Mouse (Mus musculus): ENCODE results near the gene Nde1. TPM values are rescaled to one million over a fixed set of nuclear protein-coding genes. Genes with fewer than 3 reads are reported as not detected.

Gene Nde1
- polyA plus RNA-seq, 1 experiment: 30.0 TPM

DNA sequence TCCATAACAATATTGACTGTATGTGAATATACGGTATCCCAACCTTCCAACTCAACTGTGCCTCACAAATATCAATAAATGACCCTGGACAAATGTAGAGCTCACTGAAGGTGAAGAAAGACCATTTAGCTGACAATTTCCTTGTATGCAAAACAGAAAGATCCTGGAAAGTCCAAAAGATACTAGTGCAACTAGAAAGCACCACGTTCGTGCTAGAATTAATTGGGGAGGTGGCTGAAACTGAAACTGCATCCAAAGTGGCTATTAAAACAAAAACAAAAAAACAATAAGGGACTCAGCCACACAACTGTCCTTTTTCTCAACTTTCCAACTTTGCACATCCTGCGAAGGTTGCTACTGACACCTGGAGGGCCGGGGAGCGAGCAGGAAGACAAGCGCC, 4.5 kb upstream of the Nde1 start:
- no peak overlapping the region; the same call in 1 of the 2 replicates for H3K27ac ChIP-seq (ENCODE audit: insufficient read depth, low read length)
- H3K4me1 ChIP-seq (ENCODE audit: control insufficient read depth, insufficient read depth, low read length): peaks cover 2% of the 10 kb centered on the region; the same call in 1 of the 2 replicates
- TF ChIP-seq POLR2A (IDR thresholded peaks at IDR 0.05; ENCODE audit: extremely low read depth, insufficient read depth, low read length) (no peak), CTCF (IDR thresholded peaks at IDR 0.05; ENCODE audit: extremely low read depth, insufficient read depth, low read length) (no peak)
- H3K4me3 ChIP-seq (ENCODE audit: insufficient read depth, low read length): peak overlapping the region; percentile 82

GRCm38 (mm10) chr16:14158936-14159745, 3.9 kb upstream of the Nde1 start:
- H3K4me3 ChIP-seq (ENCODE audit: insufficient read depth, low read length): peak overlapping the region; percentile 82
- peaks cover 2% of the 10 kb centered on the region; the same call in 1 of the 2 replicates for H3K4me1 ChIP-seq (ENCODE audit: control insufficient read depth, insufficient read depth, low read length)
- no peak for TF ChIP-seq CTCF (IDR thresholded peaks at IDR 0.05; ENCODE audit: extremely low read depth, insufficient read depth, low read length)
- peak; percentile 96 for TF ChIP-seq POLR2A (IDR thresholded peaks at IDR 0.05; ENCODE audit: extremely low read depth, insufficient read depth, low read length)
- H3K27ac ChIP-seq (ENCODE audit: insufficient read depth, low read length): peak overlapping the region; percentile 99

DNA sequence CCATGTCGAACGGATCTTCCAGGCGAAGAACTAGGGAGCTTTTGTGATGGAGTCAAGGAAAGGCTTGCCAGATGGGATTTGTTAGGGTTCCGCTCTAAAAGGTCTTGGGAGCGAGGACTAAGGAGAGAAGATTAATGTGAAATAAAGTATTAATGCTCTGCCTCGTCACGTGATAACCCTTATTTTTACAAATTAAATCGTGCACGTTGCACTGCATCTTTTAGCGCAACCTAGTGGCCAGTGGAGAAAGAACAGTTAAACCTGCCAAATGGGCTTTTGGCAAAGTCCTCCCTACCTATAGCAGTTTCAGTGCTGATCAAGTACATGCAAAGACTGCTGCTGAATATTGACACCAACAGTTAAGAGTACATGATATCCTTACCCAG, 3.3 kb upstream of the Nde1 start:
- H3K27ac ChIP-seq (ENCODE audit: insufficient read depth, low read length): peak overlapping the region; percentile 99
- H3K4me1 ChIP-seq (ENCODE audit: control insufficient read depth, insufficient read depth, low read length): peaks cover 2% of the 10 kb centered on the region; the same call in 1 of the 2 replicates
- peak; percentile 68 for TF ChIP-seq CTCF (IDR thresholded peaks at IDR 0.05; ENCODE audit: extremely low read depth, insufficient read depth, low read length)
- TF ChIP-seq POLR2A (IDR thresholded peaks at IDR 0.05; ENCODE audit: extremely low read depth, insufficient read depth, low read length): no peak
- peak overlapping the region; percentile 74 for H3K4me3 ChIP-seq (ENCODE audit: insufficient read depth, low read length)

GRCm38 (mm10) chr16:14160941-14161340, 2.1 kb upstream of the Nde1 start:
- TF ChIP-seq CTCF (IDR thresholded peaks at IDR 0.05; ENCODE audit: extremely low read depth, insufficient read depth, low read length) (no peak), POLR2A (IDR thresholded peaks at IDR 0.05; ENCODE audit: extremely low read depth, insufficient read depth, low read length) (no peak)
- Histone ChIP-seq H3K27ac (ENCODE audit: insufficient read depth, low read length) (no peak overlapping the region), H3K4me1 (ENCODE audit: control insufficient read depth, insufficient read depth, low read length) (peaks cover 2% of the 10 kb centered on the region; the same call in 1 of the 2 replicates), H3K4me3 (ENCODE audit: insufficient read depth, low read length) (no peak overlapping the region)

- H3K4me1 ChIP-seq (ENCODE audit: control insufficient read depth, insufficient read depth, low read length): no peaks in the 10 kb centered on the region
- TF ChIP-seq CTCF (IDR thresholded peaks at IDR 0.05; ENCODE audit: extremely low read depth, insufficient read depth, low read length) (no peak), POLR2A (IDR thresholded peaks at IDR 0.05; ENCODE audit: extremely low read depth, insufficient read depth, low read length) (no peak)
- 0 out of 2 replicates have a peak overlapping the region, but pooled peaks have one; percentile 24 for H3K27ac ChIP-seq (ENCODE audit: insufficient read depth, low read length)
- H3K4me3 ChIP-seq (ENCODE audit: insufficient read depth, low read length): peak overlapping the region; percentile 50
Measured at GRCm38 (mm10) chr16:14163731-14164130, 656 bp downstream of the Nde1 start.

DNA sequence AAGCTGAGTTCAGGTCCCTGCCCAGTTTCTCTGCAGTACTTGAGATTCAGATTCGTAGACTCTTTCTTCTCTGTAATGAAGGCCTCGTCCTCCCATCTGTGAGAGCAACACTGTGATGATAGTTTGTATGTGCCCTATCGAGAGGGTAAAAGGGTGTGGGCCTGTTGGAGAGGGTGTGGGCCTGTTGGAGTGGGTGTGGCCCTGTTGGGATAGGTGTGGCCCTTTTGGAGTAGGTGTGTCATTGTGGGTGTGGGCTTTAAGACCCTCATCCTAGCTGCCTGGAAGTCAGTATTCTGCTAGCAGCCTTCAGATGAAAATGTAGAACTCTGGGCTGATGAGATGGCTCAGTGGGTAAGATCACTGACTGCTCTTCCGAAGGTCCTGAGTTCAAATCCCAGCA, 3.4 kb downstream of the Nde1 start:
- H3K27ac ChIP-seq (ENCODE audit: insufficient read depth, low read length): no peak overlapping the region
- no peak overlapping the region for H3K4me3 ChIP-seq (ENCODE audit: insufficient read depth, low read length)
- TF ChIP-seq POLR2A (IDR thresholded peaks at IDR 0.05; ENCODE audit: extremely low read depth, insufficient read depth, low read length): no peak
- no peak for TF ChIP-seq CTCF (IDR thresholded peaks at IDR 0.05; ENCODE audit: extremely low read depth, insufficient read depth, low read length)
- no peaks in the 10 kb centered on the region for H3K4me1 ChIP-seq (ENCODE audit: control insufficient read depth, insufficient read depth, low read length)

- Histone ChIP-seq H3K27ac (ENCODE audit: insufficient read depth, low read length) (no peak overlapping the region), H3K4me3 (ENCODE audit: insufficient read depth, low read length) (no peak overlapping the region), H3K4me1 (ENCODE audit: control insufficient read depth, insufficient read depth, low read length) (no peaks in the 10 kb centered on the region)
- TF ChIP-seq POLR2A (IDR thresholded peaks at IDR 0.05; ENCODE audit: extremely low read depth, insufficient read depth, low read length) (no peak), CTCF (IDR thresholded peaks at IDR 0.05; ENCODE audit: extremely low read depth, insufficient read depth, low read length) (no peak)
Measured at GRCm38 (mm10) chr16:14169706-14170105, 6.6 kb downstream of the Nde1 start.

GRCm38 (mm10) chr16:14178041-14178440, 15.0 kb downstream of the Nde1 start:
- no peak overlapping the region for H3K27ac ChIP-seq (ENCODE audit: insufficient read depth, low read length)
- H3K4me1 ChIP-seq (ENCODE audit: control insufficient read depth, insufficient read depth, low read length): no peaks in the 10 kb centered on the region
- TF ChIP-seq POLR2A (IDR thresholded peaks at IDR 0.05; ENCODE audit: extremely low read depth, insufficient read depth, low read length) (no peak), CTCF (IDR thresholded peaks at IDR 0.05; ENCODE audit: extremely low read depth, insufficient read depth, low read length) (no peak)
- H3K4me3 ChIP-seq (ENCODE audit: insufficient read depth, low read length): no peak overlapping the region

GRCm38 (mm10) chr16:14180163-14180733, 17.2 kb downstream of the Nde1 start:
- H3K4me3 ChIP-seq (ENCODE audit: insufficient read depth, low read length): no peak overlapping the region
- H3K4me1 ChIP-seq (ENCODE audit: control insufficient read depth, insufficient read depth, low read length): no peaks in the 10 kb centered on the region
- no peak for TF ChIP-seq POLR2A (IDR thresholded peaks at IDR 0.05; ENCODE audit: extremely low read depth, insufficient read depth, low read length)
- no peak for TF ChIP-seq CTCF (IDR thresholded peaks at IDR 0.05; ENCODE audit: extremely low read depth, insufficient read depth, low read length)
- no peak overlapping the region for H3K27ac ChIP-seq (ENCODE audit: insufficient read depth, low read length)

DNA sequence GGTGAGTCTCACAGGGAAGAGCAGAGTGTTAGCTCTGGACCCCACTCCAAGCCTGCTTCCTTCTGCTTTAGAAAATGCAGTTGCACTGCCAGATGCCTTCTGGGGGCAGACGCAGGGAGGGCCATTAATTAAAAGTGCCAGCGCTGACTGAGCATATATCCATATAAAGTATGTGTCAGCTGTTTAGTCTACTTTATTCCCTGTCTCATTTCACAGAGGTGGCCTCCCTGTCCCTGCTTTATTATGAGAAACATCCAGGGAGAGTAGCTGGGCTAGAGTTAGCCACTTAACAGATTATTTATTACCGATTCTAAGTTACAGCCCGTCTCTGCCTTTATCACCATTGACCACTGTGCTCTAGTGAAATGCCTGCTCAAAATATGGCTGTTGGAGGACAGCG, 19.3 kb downstream of the Nde1 start:
- Histone ChIP-seq H3K4me3 (ENCODE audit: insufficient read depth, low read length) (no peak overlapping the region), H3K27ac (ENCODE audit: insufficient read depth, low read length) (no peak overlapping the region), H3K4me1 (ENCODE audit: control insufficient read depth, insufficient read depth, low read length) (no peaks in the 10 kb centered on the region)
- TF ChIP-seq CTCF (IDR thresholded peaks at IDR 0.05; ENCODE audit: extremely low read depth, insufficient read depth, low read length): no peak
- TF ChIP-seq POLR2A (IDR thresholded peaks at IDR 0.05; ENCODE audit: extremely low read depth, insufficient read depth, low read length): no peak

Measured in cortical plate, adult 2 months (tissue).